Mouse (Mus musculus) adrenal gland (tissue): ENCODE results near the gene Myt1l.

Experiments used
- intact Hi-C: fragments of 180-260 bp; cut with DNase I; formaldehyde crosslinking; loops from one replicate; pipeline ENCODE4 v1.15.1; 2025

Gene Myt1l

GRCm38 (mm10) chr12:29809569-29810185, 281.5 kb downstream of the Myt1l start:
- intact Hi-C loops = no loop called here

- intact Hi-C loops = no loop called here
Observed at GRCm38 (mm10) chr12:29815466-29815865, 287.3 kb downstream of the Myt1l start.

- intact Hi-C loops = no loop called here
Observed at GRCm38 (mm10) chr12:29816130-29816529, 287.9 kb downstream of the Myt1l start.

GRCm38 (mm10) chr12:29816761-29817160, 288.6 kb downstream of the Myt1l start:
- intact Hi-C loops = no loop called here

- intact Hi-C loops = no loop called here
Observed at GRCm38 (mm10) chr12:29822216-29822615, 294.0 kb downstream of the Myt1l start.

GRCm38 (mm10) chr12:29823766-29824417, 295.7 kb downstream of the Myt1l start:
- intact Hi-C loops = no loop called here

GRCm38 (mm10) chr12:29830571-29830970, 302.4 kb downstream of the Myt1l start:
- intact Hi-C loops = no loop called here

GRCm38 (mm10) chr12:29831356-29831755, 303.2 kb downstream of the Myt1l start:
- intact Hi-C loops = no loop called here

GRCm38 (mm10) chr12:29837301-29837791, 309.2 kb downstream of the Myt1l start:
- intact Hi-C loops = loop anchor here (1.0 kb wide), 1 partner anchor 161 kb away; no protein-coding TSS in a partner anchor

- intact Hi-C loops = no loop called here
Observed at GRCm38 (mm10) chr12:29838421-29838820, 310.2 kb downstream of the Myt1l start.

GRCm38 (mm10) chr12:29849936-29850335, 321.8 kb downstream of the Myt1l start:
- intact Hi-C loops = no loop called here

- intact Hi-C loops = no loop called here
Observed at GRCm38 (mm10) chr12:29854151-29854585, 326.0 kb downstream of the Myt1l start.

- intact Hi-C loops = no loop called here
Observed at GRCm38 (mm10) chr12:29855007-29855406, 326.8 kb downstream of the Myt1l start.

GRCm38 (mm10) chr12:29860986-29861385, 332.8 kb downstream of the Myt1l start:
- intact Hi-C loops = no loop called here

GRCm38 (mm10) chr12:29868295-29868694, 340.1 kb downstream of the Myt1l start:
- intact Hi-C loops = no loop called here

GRCm38 (mm10) chr12:29868781-29869180, 340.6 kb downstream of the Myt1l start:
- intact Hi-C loops = no loop called here

GRCm38 (mm10) chr12:29872156-29872815, 344.1 kb downstream of the Myt1l start:
- intact Hi-C loops = no loop called here

GRCm38 (mm10) chr12:29873281-29873772, 345.1 kb downstream of the Myt1l start:
- intact Hi-C loops = no loop called here

GRCm38 (mm10) chr12:29877977-29878376, 349.8 kb downstream of the Myt1l start:
- intact Hi-C loops = no loop called here

- intact Hi-C loops = loop anchor here (5.0 to 10.0 kb wide), 2 partner anchors 211 to 1298 kb away; partner anchors contain the start of gene Allc
Observed at GRCm38 (mm10) chr12:29882871-29883617, 354.9 kb downstream of the Myt1l start.

- intact Hi-C loops = loop anchor here (5.0 to 10.0 kb wide), 2 partner anchors 212 to 1300 kb away; partner anchors contain the start of gene Allc
Observed at GRCm38 (mm10) chr12:29884376-29884775, 356.2 kb downstream of the Myt1l start.
